Mouse (Mus musculus) hindbrain, embryonic 15.5 days (tissue): ENCODE data around the gene Caprin1. TPM values are rescaled to one million over a fixed set of nuclear protein-coding genes. Genes with fewer than 3 reads are reported as not detected.

Experiments used
- ATAC-seq: fragments of 200-750 bp; cut with Nextera tagmentation; 2 replicates; pipeline ENCODE4 v1.8.0; 2017; ENCODE audit warnings: low read depth, moderate number of reproducible peaks, moderate TSS enrichment; ENCODE audit not compliant: low FRiP score
- H3K27ac ChIP-seq: fragments of 300-500 bp; sonication (generic); replicated peaks from 2 replicates; pipeline ENCODE4 v1.5.1; 2015; ENCODE audit warnings: mild to moderate bottlenecking, inconsistent platforms
- H3K27me3 ChIP-seq: fragments of 300-500 bp; sonication (generic); 2 replicates; pipeline ENCODE4 v1.6.1; 2015; ENCODE audit warnings: control low read depth, inconsistent platforms
- H3K36me3 ChIP-seq: fragments of 300-500 bp; sonication (generic); 2 replicates; pipeline ENCODE4 v1.6.1; 2015; ENCODE audit warnings: control low read depth, inconsistent platforms
- H3K4me1 ChIP-seq: fragments of 300-500 bp; sonication (generic); replicated peaks from 2 replicates; pipeline ENCODE4 v1.6.1; 2015; ENCODE audit warnings: control low read depth, inconsistent platforms
- H3K4me2 ChIP-seq: fragments of 300-500 bp; sonication (generic); 2 replicates; pipeline ENCODE4 v1.6.1; 2015; ENCODE audit warnings: moderate library complexity, mild to moderate bottlenecking, inconsistent platforms
- H3K4me3 ChIP-seq: fragments of 300-500 bp; sonication (generic); 2 replicates; pipeline ENCODE4 v1.5.1; 2015; ENCODE audit warnings: mild to moderate bottlenecking, inconsistent platforms
- H3K9ac ChIP-seq: fragments of 300-500 bp; sonication (generic); 2 replicates; pipeline ENCODE4 v1.6.1; 2015; ENCODE audit warnings: inconsistent platforms
- H3K9me3 ChIP-seq: fragments of 300-500 bp; sonication (generic); 2 replicates; pipeline ENCODE4 v1.6.1; 2016; ENCODE audit warnings: control low read depth, inconsistent platforms
- WGBS: fragments of 180-500 bp; shearing (Covaris S2); methylation state at CpG from one replicate; pipeline ENCODE4 v1.1.7; 2015; 5-methylcytosine and 5-hydroxymethylcytosine counted together
- polyA plus RNA-seq: library from polyadenylated mRNA; unstranded; fragments of >200 nt; fragmentation: Nextera tagmentation; extraction: Ambion mirVana; gene quantifications from 2 replicates; pipeline ENCODE4 v1.2.1, GENCODE M21; 2015

The Caprin1 gene
- polyA plus RNA-seq, 1 experiment from 2014 or later = 331 TPM

GRCm38 (mm10) chr2:103824916-103825315, 27.5 kb upstream of the Caprin1 start:
- no peak overlapping the region for H3K4me3 ChIP-seq
- no peaks in the 10 kb centered on the region for H3K27me3 ChIP-seq
- 92% methylated on average over 4 of the region's 4 CpGs for WGBS
- no peaks in the 10 kb centered on the region for H3K9me3 ChIP-seq
- no peak overlapping the region for H3K4me2 ChIP-seq
- ATAC-seq = no peak
- no peaks in the 10 kb centered on the region for H3K4me1 ChIP-seq
- H3K36me3 ChIP-seq = no peaks in the 10 kb centered on the region
- H3K27ac ChIP-seq = no peak overlapping the region
- H3K9ac ChIP-seq = no peak overlapping the region

DNA sequence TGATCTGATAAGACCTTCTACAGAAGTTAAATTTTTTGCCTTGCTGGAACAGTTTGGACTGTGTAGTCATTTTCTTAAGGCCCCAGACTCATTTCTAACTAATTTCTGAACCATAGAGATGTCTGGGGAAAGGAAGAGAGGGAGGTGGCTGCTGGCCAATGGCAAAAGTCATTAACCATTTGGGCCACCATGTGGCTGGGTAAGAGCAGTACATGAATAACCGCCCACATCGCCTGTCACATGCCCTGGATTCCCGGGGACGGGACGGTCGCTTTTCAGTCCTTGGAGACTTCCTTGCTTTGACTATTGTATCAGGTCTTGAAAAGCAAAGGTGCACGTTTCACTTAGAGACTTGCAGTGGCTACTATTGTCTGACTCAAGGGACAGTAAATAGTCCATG, 25.1 kb upstream of the Caprin1 start:
- no peaks in the 10 kb centered on the region for H3K4me1 ChIP-seq
- no peak overlapping the region for H3K4me2 ChIP-seq
- H3K4me3 ChIP-seq = no peak overlapping the region
- no peaks in the 10 kb centered on the region for H3K36me3 ChIP-seq
- no peak overlapping the region for H3K27ac ChIP-seq
- no peak for ATAC-seq
- H3K9me3 ChIP-seq = no peaks in the 10 kb centered on the region
- no peak overlapping the region for H3K9ac ChIP-seq
- no peaks in the 10 kb centered on the region for H3K27me3 ChIP-seq
- WGBS = 62% methylated on average over 7 of the region's 7 CpGs

DNA sequence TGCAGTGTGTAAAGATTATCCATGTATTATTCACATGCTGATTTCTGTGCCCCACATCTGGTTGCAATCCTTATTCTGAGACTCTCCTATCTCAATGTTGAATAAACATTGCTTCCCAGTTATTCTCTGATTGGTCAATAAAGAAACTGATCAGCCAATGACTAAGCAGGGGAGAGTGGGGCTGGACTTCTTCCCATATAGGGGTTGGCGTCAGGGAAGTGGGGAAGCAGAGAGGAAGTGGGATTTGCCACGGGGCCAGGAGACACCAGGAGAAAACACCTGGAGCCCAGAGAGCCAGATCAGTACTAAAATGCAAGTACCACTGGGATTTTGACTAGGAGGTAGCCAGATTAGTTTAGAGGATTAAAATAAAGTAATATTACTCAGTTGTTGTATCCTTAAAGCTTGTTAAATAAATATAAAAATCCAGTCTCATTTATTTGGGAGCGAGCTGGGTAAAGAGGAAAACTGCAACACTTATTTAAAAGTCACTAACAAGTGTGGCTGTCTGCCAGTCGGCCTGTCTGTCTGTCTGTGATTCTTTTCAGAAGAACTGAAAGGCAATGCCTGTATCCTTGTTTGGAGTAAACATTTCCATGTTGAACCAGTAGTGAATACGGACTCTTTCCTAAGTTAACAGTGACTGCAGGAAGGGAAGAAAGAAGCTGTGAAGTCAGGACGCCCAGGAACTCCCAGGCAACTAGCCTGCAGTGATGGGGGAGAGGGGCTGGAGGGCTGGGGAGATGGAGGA, 19.9 kb upstream of the Caprin1 start:
- Histone ChIP-seq H3K4me1 (no peaks in the 10 kb centered on the region), H3K36me3 (no peaks in the 10 kb centered on the region), H3K9me3 (no peaks in the 10 kb centered on the region), H3K9ac (no peak overlapping the region), H3K27me3 (no peaks in the 10 kb centered on the region), H3K4me2 (peak overlapping the region; percentile 47), H3K27ac (no peak overlapping the region), H3K4me3 (0 out of 2 replicates have a peak overlapping the region, but pooled peaks have one; percentile 15)
- no peak for ATAC-seq
- WGBS = 34% methylated on average over 6 of the region's 6 CpGs

DNA sequence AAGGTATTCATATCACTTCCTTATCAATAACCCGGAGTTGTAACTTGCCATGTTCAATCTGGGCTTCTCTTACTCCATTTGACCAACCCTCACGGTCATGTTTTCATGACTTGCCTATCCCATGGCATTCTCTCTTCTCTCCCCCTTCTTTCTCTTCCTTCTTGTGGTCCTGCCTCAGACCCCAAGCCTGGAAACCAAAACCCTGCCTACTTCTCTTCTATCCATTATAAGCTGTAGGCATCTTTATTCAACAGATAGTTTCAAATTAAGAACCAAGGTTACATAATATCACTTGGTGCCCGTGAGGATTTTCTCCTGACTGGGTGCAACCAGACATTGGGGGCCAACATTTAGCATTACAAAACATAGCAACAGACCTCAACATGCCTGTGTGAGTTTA, 18.5 kb upstream of the Caprin1 start:
- Histone ChIP-seq H3K4me2 (no peak overlapping the region), H3K9me3 (no peaks in the 10 kb centered on the region), H3K4me3 (no peak overlapping the region), H3K4me1 (no peaks in the 10 kb centered on the region), H3K27me3 (no peaks in the 10 kb centered on the region), H3K27ac (no peak overlapping the region), H3K36me3 (no peaks in the 10 kb centered on the region), H3K9ac (no peak overlapping the region)
- no peak for ATAC-seq
- whole genome bisulfite sequencing = 91% methylated on average over 3 of the region's 3 CpGs

- Histone ChIP-seq H3K27me3 (no peaks in the 10 kb centered on the region), H3K27ac (no peak overlapping the region), H3K4me2 (no peak overlapping the region), H3K36me3 (no peaks in the 10 kb centered on the region), H3K4me1 (no peaks in the 10 kb centered on the region), H3K4me3 (no peak overlapping the region), H3K9me3 (no peaks in the 10 kb centered on the region), H3K9ac (no peak overlapping the region)
- no peak for ATAC-seq
- WGBS = 69% methylated on average over 5 of the region's 5 CpGs
Measured at GRCm38 (mm10) chr2:103811465-103812191, 14.2 kb upstream of the Caprin1 start.

DNA sequence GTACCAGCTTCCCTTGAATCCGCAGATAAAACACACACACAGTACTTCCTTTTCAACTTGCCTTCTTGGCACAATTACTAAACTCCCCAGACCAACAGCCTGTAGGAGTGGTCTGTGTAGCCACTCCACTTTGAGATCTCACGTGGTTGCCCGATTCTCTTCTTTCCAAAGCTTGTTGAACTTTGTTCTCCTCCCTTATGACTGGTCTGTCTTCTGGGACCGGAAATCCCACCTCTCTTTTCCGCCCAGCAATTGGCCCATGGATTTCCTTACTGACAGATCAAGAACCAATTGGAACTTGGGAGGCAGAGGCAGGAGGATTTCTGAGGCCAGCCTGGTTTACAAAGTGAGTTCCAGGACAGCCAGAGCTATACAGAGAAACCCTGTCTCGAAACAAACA, 13.0 kb upstream of the Caprin1 start:
- Histone ChIP-seq H3K4me2 (no peak overlapping the region), H3K36me3 (no peaks in the 10 kb centered on the region), H3K4me3 (no peak overlapping the region), H3K27ac (no peak overlapping the region), H3K4me1 (no peaks in the 10 kb centered on the region), H3K27me3 (no peaks in the 10 kb centered on the region), H3K9ac (no peak overlapping the region), H3K9me3 (no peaks in the 10 kb centered on the region)
- ATAC-seq = no peak
- WGBS = 92% methylated on average over 6 of the region's 6 CpGs

- no peak overlapping the region for H3K27ac ChIP-seq
- no peaks in the 10 kb centered on the region for H3K9me3 ChIP-seq
- no peak overlapping the region for H3K9ac ChIP-seq
- no peak overlapping the region for H3K4me3 ChIP-seq
- ATAC-seq = no peak
- no peaks in the 10 kb centered on the region for H3K27me3 ChIP-seq
- H3K36me3 ChIP-seq = no peaks in the 10 kb centered on the region
- no peaks in the 10 kb centered on the region for H3K4me1 ChIP-seq
- no peak overlapping the region for H3K4me2 ChIP-seq
Measured at GRCm38 (mm10) chr2:103808466-103808865, 11.0 kb upstream of the Caprin1 start.

DNA sequence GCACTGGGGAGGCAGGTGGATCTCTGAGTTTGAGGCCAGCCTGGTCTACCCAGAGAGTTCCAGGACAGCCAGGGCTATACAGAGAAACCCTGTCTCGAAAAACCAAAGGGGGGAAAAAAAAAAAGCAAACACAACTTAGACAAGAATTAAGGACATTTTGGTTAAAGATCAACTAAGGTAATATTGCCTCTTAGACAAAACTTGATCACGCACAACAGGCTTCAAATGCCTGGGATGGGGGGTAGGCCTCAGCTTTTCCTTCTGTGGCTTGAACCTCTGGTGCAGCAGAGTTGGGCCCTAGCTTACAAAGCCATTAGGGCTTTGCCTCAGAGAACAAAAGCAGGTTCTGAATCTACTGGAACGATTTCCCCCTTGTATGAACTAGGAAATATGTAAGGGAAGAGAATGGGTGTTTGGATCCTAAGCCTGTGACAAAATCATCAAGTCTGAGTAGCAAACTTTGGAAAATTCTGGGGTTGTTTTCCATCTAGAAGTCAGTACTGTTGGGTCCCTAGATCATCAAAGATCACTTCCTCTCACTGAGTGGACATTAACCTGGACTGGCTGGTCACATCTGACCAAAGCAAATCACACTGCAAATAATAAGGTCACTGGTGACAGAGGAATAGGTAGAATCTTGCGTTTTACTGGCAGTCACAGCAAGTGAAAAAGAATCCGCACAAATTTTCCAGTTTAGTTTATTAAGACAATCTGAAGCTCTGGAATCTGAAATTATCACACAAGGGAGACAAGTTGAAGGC, 6.5 kb upstream of the Caprin1 start:
- Histone ChIP-seq H3K9ac (no peak overlapping the region), H3K27ac (no peak overlapping the region), H3K4me2 (no peak overlapping the region), H3K4me1 (no peaks in the 10 kb centered on the region), H3K9me3 (no peaks in the 10 kb centered on the region), H3K36me3 (no peaks in the 10 kb centered on the region), H3K4me3 (no peak overlapping the region), H3K27me3 (no peaks in the 10 kb centered on the region)
- ATAC-seq = no peak
- whole genome bisulfite sequencing = 87% methylated on average over 5 of the region's 5 CpGs

DNA sequence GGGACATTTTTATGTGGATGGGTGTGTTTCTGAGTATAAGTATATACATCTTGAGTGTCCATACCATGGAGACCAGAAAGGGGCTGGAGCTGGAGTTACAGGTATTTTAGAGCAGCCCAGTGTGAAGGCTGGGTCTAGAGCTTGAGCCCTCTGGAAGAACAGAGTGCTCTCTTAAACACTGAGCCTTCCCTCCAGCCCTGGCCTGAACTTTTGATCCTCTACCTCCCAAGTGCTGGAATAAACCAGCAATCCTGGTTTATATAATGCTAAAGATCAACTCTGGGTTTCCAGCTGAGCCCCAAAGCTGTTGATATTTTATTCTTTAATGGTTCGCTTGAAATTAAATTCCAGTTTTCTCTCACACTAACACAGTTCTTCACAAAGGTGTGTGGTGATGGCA, 5.0 kb upstream of the Caprin1 start:
- H3K4me1 ChIP-seq = peaks cover 9% of the 10 kb centered on the region; the same call in 1 of the 2 replicates
- H3K9ac ChIP-seq = no peak overlapping the region
- 87% methylated on average over 1 of the region's 1 CpGs for WGBS
- H3K4me3 ChIP-seq = no peak overlapping the region
- ATAC-seq = no peak
- no peaks in the 10 kb centered on the region for H3K9me3 ChIP-seq
- no peaks in the 10 kb centered on the region for H3K36me3 ChIP-seq
- no peaks in the 10 kb centered on the region for H3K27me3 ChIP-seq
- no peak overlapping the region for H3K27ac ChIP-seq
- H3K4me2 ChIP-seq = no peak overlapping the region

GRCm38 (mm10) chr2:103796861-103797466, 485 bp downstream of the Caprin1 start:
- Histone ChIP-seq H3K9ac (peak overlapping the region; percentile 98), H3K4me3 (peak overlapping the region; percentile 99), H3K36me3 (peaks cover 14% of the 10 kb centered on the region), H3K9me3 (no peaks in the 10 kb centered on the region), H3K27ac (peak overlapping the region; percentile 100), H3K4me2 (peak overlapping the region; percentile 77), H3K4me1 (peaks cover 39% of the 10 kb centered on the region), H3K27me3 (no peaks in the 10 kb centered on the region)
- ATAC-seq = peak; percentile 80
- under 1% methylated on average over 53 of the region's 72 CpGs for WGBS

- Histone ChIP-seq H3K27me3 (no peaks in the 10 kb centered on the region), H3K4me3 (peak overlapping the region; percentile 99), H3K27ac (peak overlapping the region; percentile 100), H3K9ac (peak overlapping the region; percentile 98), H3K9me3 (no peaks in the 10 kb centered on the region), H3K36me3 (peaks cover 17% of the 10 kb centered on the region), H3K4me1 (peaks cover 42% of the 10 kb centered on the region), H3K4me2 (peak overlapping the region; percentile 77)
- WGBS = under 1% methylated on average over 42 of the region's 42 CpGs
- ATAC-seq = peak; percentile 54
Measured at GRCm38 (mm10) chr2:103796211-103796860, 1.1 kb downstream of the Caprin1 start.
